ENCODE assay signal across 13 mouse cellular contexts in the genomic region with DNA sequence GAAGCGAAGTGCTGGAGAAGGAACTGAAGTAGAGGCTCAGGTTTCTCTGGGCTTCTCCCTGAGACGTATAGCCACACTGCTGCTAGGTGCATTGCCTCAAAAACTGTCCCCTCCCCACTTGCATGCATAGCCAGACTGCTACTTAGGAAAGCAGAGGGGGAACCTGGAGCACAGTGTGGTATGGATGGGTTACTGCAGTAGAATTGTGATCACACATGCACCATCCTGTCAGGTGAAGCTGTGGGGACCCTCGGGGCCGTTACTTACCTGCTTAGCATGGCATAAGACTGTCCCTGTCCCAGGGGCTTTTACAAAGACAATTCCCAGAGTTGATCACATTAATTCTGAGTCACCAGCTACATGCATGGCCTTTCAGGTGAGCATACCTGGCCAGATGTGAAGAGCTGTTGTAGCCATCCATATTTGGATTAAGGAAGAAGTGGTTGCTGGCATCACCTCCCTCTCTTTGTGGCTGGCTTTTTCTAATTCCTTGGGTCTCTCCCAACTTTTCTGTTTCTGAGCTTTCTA. TPM values are rescaled to one million over a fixed set of nuclear protein-coding genes. Genes with fewer than 3 reads are reported as not detected.
DNase-seq lines count a peak whose midpoint lies in the region; ATAC-seq and TF ChIP-seq lines count a peak whose summit lies in the region.
"Had no signal": no experiment of that assay in that cellular context is flagged by ENCODE, and none has a peak within 500 bp of the region (broad histone marks: within the 10 kb centered on the region; RNA-seq: fewer than 3 reads in every experiment).

No protein-coding gene starts in this region.

- ATAC-seq in kidney, embryonic 16.5 days (ENCODE audit: low FRiP score, low TSS enrichment): peak; percentile 55
- peak; percentile 50 for ATAC-seq in intestine, embryonic 15.5 days
- ATAC-seq in stomach, embryonic 16.5 days (ENCODE audit: insufficient read depth, low FRiP score): no peak
- ATAC-seq in megakaryocyte progenitor cell, adult 5-6 weeks (replicated peaks; ENCODE audit: poor library complexity): no peak
- ATAC-seq: forebrain, embryonic 15.5 days had no signal

- intact Hi-C loops in heart, adult 2 months (cut with DNase I): no loop called here

- peaks cover 4% of the 10 kb centered on the region for H3K36me3 ChIP-seq in heart, adult 2 months (ENCODE audit: control insufficient read depth, insufficient read depth, low read length)
- H3K36me3 ChIP-seq in kidney, embryonic 16.5 days (ENCODE audit: insufficient read depth, low read length): 0 out of 2 replicates have a peak, but pooled peaks cover 4% of the 10 kb centered on the region
- no peaks in the 10 kb centered on the region for H3K36me3 ChIP-seq in intestine, embryonic 15.5 days
- no peaks in the 10 kb centered on the region for H3K36me3 ChIP-seq in stomach, embryonic 16.5 days (ENCODE audit: control insufficient read depth, insufficient read depth, low read length)
- H3K36me3 ChIP-seq: forebrain, embryonic 15.5 days had no signal

- no peaks in the 10 kb centered on the region for H3K9me3 ChIP-seq in kidney, embryonic 16.5 days (ENCODE audit: low read length)
- no peaks in the 10 kb centered on the region for H3K9me3 ChIP-seq in intestine, embryonic 15.5 days
- no peaks in the 10 kb centered on the region for H3K9me3 ChIP-seq in stomach, embryonic 16.5 days (replicated peaks; ENCODE audit: control insufficient read depth, low read length)
- H3K9me3 ChIP-seq: forebrain, embryonic 15.5 days had no signal

- WGBS in heart, adult 2 months: 77% methylated on average over 4 of the region's 4 CpGs
- WGBS in kidney, embryonic 16.5 days: 55% methylated on average over 4 of the region's 4 CpGs
- 63% methylated on average over 4 of the region's 4 CpGs for WGBS in intestine, embryonic 15.5 days
- 71% methylated on average over 4 of the region's 4 CpGs for WGBS in stomach, embryonic 16.5 days

- H3K27ac ChIP-seq in heart, adult 2 months: peak overlapping the region; percentile 69
- peak overlapping the region; percentile 84 for H3K27ac ChIP-seq in kidney, embryonic 16.5 days (ENCODE audit: low read length)
- H3K27ac ChIP-seq in intestine, embryonic 15.5 days: peak overlapping the region; percentile 23; the same call in 1 of the 2 replicates
- peak overlapping the region; percentile 17; the same call in 1 of the 2 replicates for H3K27ac ChIP-seq in stomach, embryonic 16.5 days (ENCODE audit: low read length)
- H3K27ac ChIP-seq: forebrain, embryonic 15.5 days had no signal

- peak overlapping the region; percentile 7; the same call in 1 of the 2 replicates for H3K4me2 ChIP-seq in kidney, embryonic 16.5 days (replicated peaks; ENCODE audit: low read depth, low read length)
- no peak overlapping the region for H3K4me2 ChIP-seq in intestine, embryonic 15.5 days (replicated peaks)
- H3K4me2 ChIP-seq in stomach, embryonic 16.5 days (ENCODE audit: low read depth, low read length): no peak overlapping the region
- H3K4me2 ChIP-seq: forebrain, embryonic 15.5 days had no signal

- H3K79me2 ChIP-seq in heart, adult 2 months (replicated peaks; ENCODE audit: control insufficient read depth, insufficient read depth, low read length): peaks cover 2% of the 10 kb centered on the region

- no peak for TF ChIP-seq CTCF in heart, adult 2 months (IDR thresholded peaks at IDR 0.05)

- TF ChIP-seq POLR2A in heart, adult 2 months (IDR thresholded peaks at IDR 0.05; ENCODE audit: insufficient read depth, low read depth, low read length): no peak

- no peak for TF ChIP-seq EP300 in heart, adult 2 months (IDR thresholded peaks at IDR 0.05; ENCODE audit: insufficient read depth, low read depth, low read length)

- H3K9ac ChIP-seq in heart, adult 2 months (ENCODE audit: low read depth, low read length): no peak overlapping the region
- H3K9ac ChIP-seq in kidney, embryonic 16.5 days (replicated peaks; ENCODE audit: low read length): peak overlapping the region; percentile 37; the same call in 1 of the 2 replicates
- no peak overlapping the region for H3K9ac ChIP-seq in intestine, embryonic 15.5 days
- no peak overlapping the region for H3K9ac ChIP-seq in stomach, embryonic 16.5 days (ENCODE audit: low read length)
- H3K9ac ChIP-seq: forebrain, embryonic 15.5 days had no signal

- H3K4me3 ChIP-seq in heart, adult 2 months: 0 out of 2 replicates have a peak overlapping the region, but pooled peaks have one; percentile 5
- H3K4me3 ChIP-seq in kidney, embryonic 16.5 days (ENCODE audit: low read length): no peak overlapping the region
- H3K4me3 ChIP-seq in intestine, embryonic 15.5 days (replicated peaks): no peak overlapping the region
- no peak overlapping the region for H3K4me3 ChIP-seq in stomach, embryonic 16.5 days (replicated peaks; ENCODE audit: low read length)
- H3K4me3 ChIP-seq: erythroblast, embryonic 14.5 days; forebrain, embryonic 15.5 days had no signal

- no peaks in the 10 kb centered on the region for H3K27me3 ChIP-seq in heart, adult 2 months (ENCODE audit: control insufficient read depth, insufficient read depth, low read length)
- H3K27me3 ChIP-seq in kidney, embryonic 16.5 days (ENCODE audit: insufficient read depth, low read length): no peaks in the 10 kb centered on the region
- H3K27me3 ChIP-seq in intestine, embryonic 15.5 days (replicated peaks): no peaks in the 10 kb centered on the region
- no peaks in the 10 kb centered on the region for H3K27me3 ChIP-seq in stomach, embryonic 16.5 days (ENCODE audit: control insufficient read depth, insufficient read depth, low read length)
- H3K27me3 ChIP-seq: forebrain, embryonic 15.5 days had no signal

- peaks cover 8% of the 10 kb centered on the region for H3K4me1 ChIP-seq in heart, adult 2 months (ENCODE audit: control insufficient read depth, insufficient read depth, low read length)
- peaks cover 46% of the 10 kb centered on the region for H3K4me1 ChIP-seq in kidney, embryonic 16.5 days (ENCODE audit: insufficient read depth, low read length)
- H3K4me1 ChIP-seq in intestine, embryonic 15.5 days (replicated peaks): 0 out of 2 replicates have a peak, but pooled peaks cover 11% of the 10 kb centered on the region
- H3K4me1 ChIP-seq in stomach, embryonic 16.5 days (ENCODE audit: control insufficient read depth, insufficient read depth, low read length): peaks cover 12% of the 10 kb centered on the region

- no peak for DNase-seq in heart, adult 2 months
- DNase-seq in heart, adult 8-10 months (ENCODE audit: low spot score): no peak
- DNase-seq in kidney, postnatal 36 days: no peak
- DNase-seq: adrenal gland, adult 8-10 months; cerebellum, adult 18-20 months; lung, adult 2 months; thymus, postnatal 36 days had no signal

RNA-seq across cellular contexts. Expression of gene Fam171a1, which starts 14.4 kb away (rescaled TPM):
- 10 to 100 TPM; 14.1 to 14.3 TPM for total RNA-seq in heart, adult 2 months (2021)
- 10.8 and 19.2 TPM in 2 replicates for polyA plus RNA-seq in heart, adult 2 months (2012; rRNA removed)
- 10 to 100 TPM; 12.1 to 16.7 (median 14.0) TPM for total RNA-seq in heart, adult 8-10 months (2022)
- polyA plus RNA-seq in kidney, embryonic 16.5 days (2015; fragmentation: Nextera tagmentation; extraction: Ambion mirVana): 58.6 and 62.0 TPM in 2 replicates
- 27.5 and 28.1 TPM in 2 replicates for polyA plus RNA-seq in intestine, embryonic 15.5 days (2015; fragmentation: Nextera tagmentation; extraction: Ambion mirVana)
- polyA plus RNA-seq in stomach, embryonic 16.5 days (2015; fragmentation: Nextera tagmentation; extraction: Ambion mirVana): 24.1 and 25.5 TPM in 2 replicates
- 3.7 and 5.5 TPM in 2 replicates for total RNA-seq in megakaryocyte progenitor cell, adult 5-6 weeks (2015)
- total RNA-seq in megakaryocyte progenitor cell, adult 5-6 weeks (2017): 2.4 and 3.2 TPM in 2 replicates

Comparison
In these comparisons a context has a peak if more than half of its experiments do, and no peak if none do; other contexts are left out.
1. H3K27ac ChIP-seq: peak in every context shown above with its lines; median percentile 84 in kidney, embryonic 16.5 days; 69 in heart, adult 2 months; 23 in intestine, embryonic 15.5 days; 17 in stomach, embryonic 16.5 days.
2. ATAC-seq: peak in kidney, embryonic 16.5 days (single experiment) and intestine, embryonic 15.5 days (single experiment); none in stomach, embryonic 16.5 days (single experiment) and megakaryocyte progenitor cell, adult 5-6 weeks (single experiment).